Mouse (Mus musculus): ENCODE measurements around the gene 1810024B03Rik.

The 1810024B03Rik gene

DNA sequence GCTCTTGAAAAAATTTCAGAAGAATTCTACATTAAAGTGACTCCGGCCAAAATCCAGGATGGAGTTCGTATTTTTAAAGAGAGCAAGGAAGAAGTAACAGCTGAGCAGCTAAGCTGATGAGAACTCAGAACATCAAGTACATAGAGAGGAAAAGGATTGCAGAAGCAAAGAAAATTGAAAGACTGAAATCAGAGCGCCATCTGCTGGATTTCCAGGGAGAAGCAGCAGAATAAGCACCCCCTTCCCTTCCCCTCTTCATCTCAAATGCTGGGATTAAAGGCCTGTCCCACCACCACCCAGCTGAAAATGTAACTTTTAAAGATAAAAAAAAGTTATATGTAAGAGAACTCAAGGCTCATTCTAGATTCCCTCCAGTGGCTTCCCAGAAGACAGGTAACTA, 3.1 kb downstream of the 1810024B03Rik start:
- in situ Hi-C loops (cut with MboI; ENCODE audit: unreplicated experiment in 2 of 2), result loop anchor here (5.0 to 25.0 kb wide), 5 partner anchors 38 to 1457 kb away; no protein-coding TSS in a partner anchor

DNA sequence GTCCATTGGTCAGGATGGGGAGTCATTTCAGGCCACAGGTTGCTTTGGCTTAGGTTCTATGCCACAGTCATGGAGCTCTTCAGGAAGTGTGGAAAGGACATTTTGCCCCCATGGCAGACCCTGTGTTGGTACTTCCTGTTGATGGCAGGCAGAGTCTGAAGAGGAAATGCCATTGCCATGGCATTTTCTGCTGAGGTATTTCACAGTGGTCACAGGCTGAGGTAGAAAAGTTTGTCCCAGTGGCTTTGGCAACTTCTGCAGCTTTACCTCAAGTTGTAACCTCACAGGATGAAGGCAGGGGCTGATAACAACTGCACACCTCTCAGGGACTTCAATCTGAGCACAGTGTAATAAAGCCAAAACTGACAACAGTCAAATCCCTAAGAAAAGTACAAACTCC, 18.5 kb downstream of the 1810024B03Rik start:
- in situ Hi-C loops (cut with MboI; ENCODE audit: unreplicated experiment in 2 of 2), result no loop called here

DNA sequence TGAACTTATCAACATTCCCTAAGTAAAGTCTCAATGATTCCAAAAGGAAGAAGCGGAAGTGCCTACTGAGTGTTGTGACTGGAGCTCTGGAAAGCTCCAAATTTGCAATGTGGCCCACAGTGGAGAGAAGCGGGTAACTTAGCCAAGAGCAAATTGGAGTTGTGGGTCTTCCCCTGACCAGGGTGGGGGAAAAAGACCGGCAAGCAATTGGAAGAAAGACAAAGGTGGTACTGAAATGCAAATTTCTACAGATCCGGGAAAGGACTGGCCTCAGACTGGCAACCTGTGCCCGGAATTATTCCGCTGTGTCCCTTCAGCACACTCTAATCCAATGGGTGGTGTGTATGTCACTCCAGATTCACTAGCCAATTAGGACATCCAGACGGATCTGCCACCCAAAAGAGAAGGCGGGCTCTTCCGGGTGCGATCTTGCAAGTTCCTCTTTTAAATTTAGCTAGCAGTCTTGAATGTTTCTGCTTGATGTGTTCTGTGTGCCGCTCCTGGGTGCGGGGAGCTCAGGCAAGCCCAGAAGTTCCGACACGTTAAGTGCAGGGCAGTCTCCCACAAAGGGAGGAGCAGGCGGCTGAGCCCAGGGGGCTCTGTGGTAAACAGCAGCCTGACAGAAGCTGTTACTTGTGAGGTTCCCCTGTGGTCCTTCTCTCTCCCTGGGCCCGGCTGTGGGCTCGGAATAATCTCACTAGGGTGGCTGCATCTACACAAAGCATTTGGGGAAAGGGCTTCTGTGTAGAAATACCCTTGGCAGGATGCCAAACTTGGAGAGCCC, 25.3 kb downstream of the 1810024B03Rik start:
- in situ Hi-C loops (cut with MboI; ENCODE audit: unreplicated experiment in 2 of 2), result no loop called here

DNA sequence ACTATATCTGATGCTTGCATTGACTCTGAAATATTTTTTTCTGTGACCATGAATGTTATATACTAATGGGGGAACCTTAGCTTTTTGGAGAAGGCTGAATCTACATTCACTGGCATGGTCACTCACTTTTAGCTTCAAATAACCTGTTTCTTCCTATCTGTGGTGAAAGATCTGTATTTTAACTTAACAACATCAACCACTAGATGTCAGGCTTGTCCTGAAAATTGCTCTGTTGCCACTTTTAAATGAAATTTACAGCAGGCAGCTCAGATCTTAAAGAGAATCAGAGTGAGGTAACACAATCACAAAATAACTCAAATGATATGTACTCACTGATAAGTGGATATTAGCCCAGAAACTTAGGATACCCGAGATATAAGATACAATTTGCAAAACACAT, 41.8 kb downstream of the 1810024B03Rik start:
- in situ Hi-C loops (cut with MboI; ENCODE audit: unreplicated experiment in 2 of 2), result loop anchor here (5.0 to 10.0 kb wide), 3 partner anchors 36 to 289 kb away; no protein-coding TSS in a partner anchor

DNA sequence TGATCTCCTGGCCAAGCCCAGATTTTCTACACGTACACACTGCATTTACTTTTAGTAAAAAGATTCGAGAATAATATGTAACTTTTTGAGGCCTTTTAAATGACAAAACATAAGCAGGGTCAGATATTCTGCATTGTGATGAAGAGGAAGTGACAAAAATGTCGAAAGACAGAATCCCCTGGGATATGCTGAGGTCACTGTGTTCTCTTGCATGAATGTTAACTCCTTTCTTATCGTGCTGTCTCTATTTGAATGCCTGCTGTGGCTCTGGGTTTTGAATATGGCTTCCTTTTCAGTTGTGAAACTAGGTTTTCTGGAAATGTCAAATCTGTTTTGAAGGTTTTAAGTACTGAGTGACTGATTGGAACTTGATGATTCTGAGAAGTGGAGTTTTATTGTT, 42.4 kb downstream of the 1810024B03Rik start:
- in situ Hi-C loops (cut with MboI; ENCODE audit: unreplicated experiment in 2 of 2), result loop anchor here (5.0 to 10.0 kb wide), 3 partner anchors 37 to 289 kb away; no protein-coding TSS in a partner anchor

DNA sequence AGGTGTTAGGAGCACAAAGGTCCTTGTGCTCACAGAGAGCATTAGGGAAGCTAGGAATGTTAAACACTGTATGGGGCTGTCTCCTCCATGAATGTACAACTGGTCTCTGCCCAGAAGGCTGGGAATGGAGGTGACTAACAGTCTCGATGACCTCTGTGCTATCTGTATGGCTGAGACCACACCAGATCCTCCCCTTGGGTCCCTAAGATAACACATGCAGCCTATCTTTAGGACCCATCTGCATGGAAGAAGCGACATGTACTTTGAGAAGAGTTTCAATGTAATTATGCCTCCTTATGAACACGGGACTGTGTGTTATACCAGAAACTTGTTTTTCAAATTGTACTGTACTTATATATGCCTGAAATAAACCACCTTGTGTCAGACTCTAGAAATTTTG, 62.4 kb downstream of the 1810024B03Rik start:
- in situ Hi-C loops (cut with MboI; ENCODE audit: unreplicated experiment in 2 of 2), result no loop called here

DNA sequence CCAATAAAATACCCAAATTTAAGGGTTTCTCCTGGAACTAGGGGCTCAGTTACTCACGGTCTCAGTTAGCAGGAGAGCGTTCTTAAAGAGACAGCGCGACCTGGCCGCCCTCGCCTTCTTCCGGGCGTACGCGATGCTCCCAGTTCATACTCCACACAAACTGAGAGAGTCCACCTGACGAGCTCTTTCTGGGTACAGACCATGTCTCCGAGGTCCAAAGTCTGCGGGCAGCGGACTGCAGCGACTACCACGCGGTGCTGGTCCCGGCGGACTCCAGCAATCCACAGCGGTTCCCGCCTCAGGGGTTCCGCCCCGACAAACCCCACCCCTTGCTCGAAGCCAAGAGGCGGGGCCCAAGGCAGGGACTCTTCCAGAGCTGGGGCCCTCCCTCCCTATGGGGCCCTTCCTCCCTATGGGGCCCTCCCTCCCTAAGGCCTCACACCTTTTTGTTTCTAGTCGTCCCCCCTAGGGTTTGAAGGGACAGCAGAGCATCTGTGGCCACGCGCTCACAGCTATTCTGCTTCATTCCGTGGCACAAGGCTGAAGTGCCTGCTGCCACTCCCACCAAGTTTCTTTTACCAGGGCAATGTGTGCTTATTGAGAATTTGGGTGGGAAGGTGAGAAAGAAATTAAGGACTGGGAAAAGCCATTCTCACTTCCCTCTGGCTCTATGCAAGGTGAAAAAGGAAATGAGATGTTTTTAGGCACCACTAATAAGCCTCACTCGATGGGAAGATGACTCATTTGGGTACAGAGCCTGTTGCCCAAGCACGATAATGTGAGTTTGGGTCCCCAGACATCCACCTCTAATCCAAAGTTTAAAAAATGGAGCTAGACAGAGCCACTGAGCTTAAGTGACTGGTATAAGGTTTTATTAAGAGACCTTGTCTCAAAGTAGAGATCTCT, 64.7 kb downstream of the 1810024B03Rik start, which contains the start of gene Itpripl1:
Gene Itpripl1, minus strand, starts transcription at position 285 of the 906 bp plus-strand sequence.
- in situ Hi-C loops (cut with MboI; ENCODE audit: unreplicated experiment in 2 of 2), result no loop called here

DNA sequence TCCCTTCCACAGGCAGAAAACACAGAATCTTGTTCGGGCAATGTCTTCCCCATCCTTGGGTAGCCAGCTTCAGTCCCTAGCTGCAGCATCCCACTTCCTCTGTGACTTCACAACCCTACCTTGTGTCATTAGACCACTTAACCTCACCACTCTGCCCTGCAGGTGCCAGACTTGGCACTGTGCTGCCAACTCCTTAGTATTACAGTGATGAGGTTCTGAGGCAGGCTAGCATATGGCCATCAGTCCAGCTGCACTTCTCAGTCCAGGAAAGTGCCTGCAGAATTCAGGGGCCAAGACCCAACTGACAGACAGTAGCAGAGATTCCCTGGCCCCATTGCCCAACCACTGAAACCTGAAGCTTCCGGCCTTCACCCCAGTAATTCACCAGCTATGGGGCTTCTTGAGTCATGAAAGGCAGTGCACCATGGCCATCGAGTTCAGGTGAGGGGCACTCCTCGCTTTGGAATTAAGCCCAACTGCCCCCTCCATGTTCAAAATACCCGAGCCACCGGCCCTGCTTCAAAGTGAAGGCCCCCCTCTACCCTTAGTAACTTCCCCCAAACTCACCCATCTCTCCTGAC, 65.4 kb downstream of the 1810024B03Rik start:
- in situ Hi-C loops (cut with MboI; ENCODE audit: unreplicated experiment in 2 of 2), result no loop called here

DNA sequence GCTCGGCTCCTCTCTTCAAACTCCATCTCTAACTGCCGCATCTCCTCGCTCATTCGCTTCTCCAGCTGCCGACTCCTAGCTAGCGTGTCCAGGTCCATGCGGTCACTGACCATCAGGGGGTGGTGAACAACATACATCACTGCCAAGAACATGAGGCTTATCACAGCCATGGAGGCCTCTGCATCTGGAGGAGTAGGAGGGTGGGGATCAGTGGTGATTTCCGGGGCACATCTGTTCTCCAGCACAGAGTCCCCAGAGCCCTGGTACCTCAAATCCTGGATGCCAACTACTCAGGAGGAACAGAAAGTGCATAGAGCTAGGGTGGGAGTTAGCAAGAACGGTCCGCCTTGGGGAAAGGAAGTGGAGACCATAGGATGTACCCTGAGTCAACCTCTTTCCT, 66.0 kb downstream of the 1810024B03Rik start:
- in situ Hi-C loops (cut with MboI; ENCODE audit: unreplicated experiment in 2 of 2), result no loop called here

DNA sequence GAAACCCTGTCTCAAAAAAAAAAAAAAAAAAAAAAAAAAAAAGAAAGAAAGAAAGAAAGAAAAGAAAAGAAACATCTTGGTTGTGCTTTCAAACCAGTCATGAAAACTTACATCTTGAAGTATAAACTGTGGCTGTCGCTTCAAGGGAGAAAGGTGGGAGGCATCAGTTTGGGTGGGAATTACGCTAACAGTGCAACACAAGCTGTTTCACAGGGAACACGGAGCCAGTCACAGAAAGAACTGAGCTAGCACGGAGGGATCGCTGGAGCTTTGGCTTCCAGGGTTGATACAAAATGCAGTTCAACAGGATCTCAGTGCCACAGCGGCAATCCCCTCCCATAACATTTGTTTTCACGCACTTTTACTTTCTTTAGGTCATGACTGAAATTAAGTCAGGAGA, 68.1 kb downstream of the 1810024B03Rik start:
- in situ Hi-C loops (cut with MboI; ENCODE audit: unreplicated experiment in 2 of 2), result no loop called here

DNA sequence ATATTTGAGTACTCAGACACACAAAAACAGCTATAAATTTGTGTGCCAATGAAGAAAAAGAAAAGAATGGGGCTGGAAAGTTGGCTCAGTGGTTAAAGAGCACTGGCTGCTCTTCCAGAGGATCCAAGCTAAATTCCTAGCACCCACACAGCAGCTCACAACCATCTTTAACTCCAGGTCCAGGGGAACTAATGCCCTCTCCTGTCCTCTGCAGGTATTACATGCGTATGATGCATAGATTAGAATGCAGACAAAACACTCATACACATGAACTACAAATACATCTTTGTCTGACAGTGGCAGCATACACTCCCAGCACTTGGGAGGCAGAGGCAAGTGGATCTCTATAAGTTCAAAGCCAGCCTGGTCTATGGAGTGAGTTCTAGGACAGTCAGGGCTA, 68.5 kb downstream of the 1810024B03Rik start:
- in situ Hi-C loops (cut with MboI; ENCODE audit: unreplicated experiment in 2 of 2), result no loop called here

DNA sequence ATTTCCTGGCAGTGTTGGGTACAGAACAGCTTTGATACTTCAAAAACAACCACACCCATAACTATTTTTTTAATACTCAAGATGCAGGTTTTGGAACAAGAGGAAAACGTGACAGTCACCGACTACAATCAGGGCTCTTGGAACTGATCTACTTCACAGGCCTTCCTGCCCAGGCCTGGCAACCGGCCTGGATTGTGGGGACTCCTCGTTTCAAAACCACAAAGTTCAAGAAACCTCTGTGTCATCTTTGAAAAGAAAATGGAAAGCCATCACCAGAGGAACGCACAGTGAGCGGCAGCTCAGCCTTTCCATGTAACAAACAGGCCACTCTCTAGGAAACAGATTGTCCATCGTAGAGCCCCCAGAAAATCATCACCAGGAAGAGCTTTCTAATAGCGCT, 69.0 kb downstream of the 1810024B03Rik start:
- in situ Hi-C loops (cut with MboI; ENCODE audit: unreplicated experiment in 2 of 2), result no loop called here

DNA sequence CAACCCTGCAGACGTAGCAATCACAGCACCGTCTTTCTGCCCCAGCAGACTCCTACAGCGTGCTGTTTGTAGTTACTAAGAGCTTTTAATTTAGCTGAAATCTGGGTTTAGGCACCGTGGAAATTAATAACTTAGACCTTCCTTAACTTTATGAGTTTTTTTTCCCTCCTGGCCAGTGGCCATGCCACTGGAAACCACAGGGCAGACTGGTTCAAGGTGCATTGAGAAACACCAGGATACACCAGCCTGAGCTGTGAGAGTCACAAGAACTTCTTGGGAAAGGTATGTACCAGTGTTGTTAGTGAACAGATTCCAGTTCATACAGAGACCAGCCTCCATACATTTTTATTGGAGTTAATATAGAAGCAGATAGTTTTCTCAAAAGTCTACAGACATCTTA, 69.6 kb downstream of the 1810024B03Rik start:
- in situ Hi-C loops (cut with MboI; ENCODE audit: unreplicated experiment in 2 of 2), result no loop called here

DNA sequence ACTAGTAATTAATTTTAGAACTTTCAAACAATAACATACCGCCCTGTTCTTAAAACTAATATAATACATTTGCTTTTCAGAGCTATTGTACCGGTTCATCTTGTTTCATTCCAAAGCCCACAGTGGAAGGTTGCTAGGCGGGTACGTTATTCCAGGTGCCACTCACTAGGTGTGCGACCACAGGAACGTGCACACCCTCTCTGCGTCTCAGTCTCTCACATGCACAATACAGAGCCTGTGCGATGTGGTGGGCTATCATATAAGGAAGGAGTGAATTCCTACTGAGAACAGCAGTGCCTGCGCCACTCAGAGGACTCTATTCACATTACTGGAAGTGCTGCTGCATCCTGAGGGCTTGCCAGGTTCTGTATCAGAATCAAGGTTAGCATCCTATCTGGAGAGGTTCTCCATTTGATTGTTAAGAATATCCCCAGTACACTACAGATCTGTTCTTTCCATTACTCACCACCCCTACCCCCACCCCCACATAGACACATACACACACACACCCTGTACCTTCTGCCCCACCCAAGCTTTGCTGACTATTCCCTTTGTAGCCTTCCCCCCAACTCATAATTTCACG, 70.2 kb downstream of the 1810024B03Rik start:
- in situ Hi-C loops (cut with MboI; ENCODE audit: unreplicated experiment in 2 of 2), result no loop called here

DNA sequence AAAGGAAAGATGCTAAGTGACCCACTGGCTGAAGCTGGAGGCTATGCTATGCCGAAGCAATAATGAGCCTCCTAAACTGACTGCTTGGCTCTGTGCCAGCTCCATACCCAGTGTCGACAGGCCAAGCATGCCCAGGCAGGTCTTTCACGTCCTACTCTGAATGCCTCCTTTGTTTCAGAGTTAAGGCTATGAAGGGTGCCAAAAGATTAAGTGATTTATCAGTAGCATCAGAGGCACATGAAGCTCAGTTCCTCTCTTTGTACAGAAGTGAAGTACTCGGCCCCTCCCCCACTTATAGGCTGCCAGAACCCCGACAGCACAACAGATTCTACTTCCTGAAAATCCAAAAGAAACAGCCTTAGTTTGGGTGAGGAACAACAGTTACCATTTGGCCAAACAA, 71.1 kb downstream of the 1810024B03Rik start:
- in situ Hi-C loops (cut with MboI; ENCODE audit: unreplicated experiment in 2 of 2), result no loop called here
